Mouse (Mus musculus): Measurements from ENCODE around the gene Tti1. TPM values are rescaled to one million over a fixed set of nuclear protein-coding genes. Genes with fewer than 3 reads are reported as not detected.

The Tti1 gene
- polyA plus RNA-seq, 1 experiment from 2014 or later = 28.1 TPM

GRCm38 (mm10) chr2:157989946-157990345, 38.3 kb downstream of the Tti1 start:
- no peaks in the 10 kb centered on the region for H3K9me3 ChIP-seq (replicated peaks)
- WGBS = 55% methylated on average over 2 of the region's 2 CpGs
- H3K27ac ChIP-seq = no peak overlapping the region
- H3K4me1 ChIP-seq = peaks cover 11% of the 10 kb centered on the region
- no peak overlapping the region for H3K9ac ChIP-seq
- H3K4me2 ChIP-seq = no peak overlapping the region
- no peak for ATAC-seq (replicated peaks; ENCODE audit: low FRiP score)
- H3K27me3 ChIP-seq = no peaks in the 10 kb centered on the region
- H3K36me3 ChIP-seq = peaks cover 56% of the 10 kb centered on the region
- H3K4me3 ChIP-seq (replicated peaks) = no peak overlapping the region

DNA sequence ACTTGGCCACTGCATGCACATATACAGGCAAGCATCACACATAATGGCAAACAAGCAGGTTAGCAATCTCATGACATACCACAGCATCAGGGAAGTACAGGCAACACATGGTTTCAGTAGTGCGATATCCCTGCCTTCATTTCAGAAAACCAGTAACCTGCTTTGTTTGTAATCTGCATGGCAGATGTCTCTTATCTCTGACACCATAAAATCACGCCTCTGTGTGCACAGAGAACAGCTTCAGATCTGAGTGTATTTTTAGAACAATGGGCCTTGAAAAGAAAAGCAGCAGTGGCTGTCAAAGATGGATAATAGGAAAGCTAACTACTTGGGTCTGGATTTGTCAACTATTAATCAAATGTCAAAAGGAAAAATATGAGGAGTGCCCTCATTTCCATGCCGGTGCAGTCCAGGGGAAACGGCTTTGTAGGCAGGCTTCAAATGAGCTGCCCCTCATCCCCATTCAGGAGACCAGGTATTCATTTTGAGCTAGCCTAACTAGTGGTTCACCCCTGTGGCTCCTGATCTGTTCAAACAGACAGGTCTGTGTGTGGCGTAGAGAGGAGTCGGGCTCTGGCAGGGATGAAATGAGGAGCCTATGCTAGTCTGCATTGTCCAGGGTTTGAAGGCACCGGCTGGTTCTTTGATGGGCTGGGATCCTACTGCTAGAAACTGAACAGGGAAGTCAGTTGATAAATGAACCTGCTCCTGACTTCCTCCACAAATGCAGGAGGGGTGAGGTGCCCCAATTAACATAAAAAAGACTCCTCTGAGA, 39.6 kb downstream of the Tti1 start:
- Histone ChIP-seq H3K27me3 (no peaks in the 10 kb centered on the region), H3K9me3 (replicated peaks) (no peaks in the 10 kb centered on the region), H3K36me3 (peaks cover 49% of the 10 kb centered on the region), H3K4me1 (peaks cover 11% of the 10 kb centered on the region), H3K4me2 (no peak overlapping the region), H3K4me3 (replicated peaks) (no peak overlapping the region), H3K27ac (no peak overlapping the region), H3K9ac (no peak overlapping the region)
- 76% methylated on average over 7 of the region's 7 CpGs for WGBS
- ATAC-seq (replicated peaks; ENCODE audit: low FRiP score) = no peak

- Histone ChIP-seq H3K4me3 (replicated peaks) (no peak overlapping the region), H3K27ac (no peak overlapping the region), H3K9ac (no peak overlapping the region), H3K9me3 (replicated peaks) (no peaks in the 10 kb centered on the region), H3K27me3 (no peaks in the 10 kb centered on the region), H3K4me2 (no peak overlapping the region), H3K36me3 (peaks cover 37% of the 10 kb centered on the region), H3K4me1 (peaks cover 11% of the 10 kb centered on the region)
- no peak for ATAC-seq (replicated peaks; ENCODE audit: low FRiP score)
- WGBS = 85% methylated on average over 6 of the region's 6 CpGs
Observed at GRCm38 (mm10) chr2:157986235-157986634, 42.0 kb downstream of the Tti1 start.

- Histone ChIP-seq H3K9ac (no peak overlapping the region), H3K4me2 (no peak overlapping the region), H3K9me3 (replicated peaks) (no peaks in the 10 kb centered on the region), H3K4me3 (replicated peaks) (no peak overlapping the region), H3K27me3 (no peaks in the 10 kb centered on the region), H3K4me1 (peaks cover 11% of the 10 kb centered on the region), H3K27ac (no peak overlapping the region), H3K36me3 (peaks cover 37% of the 10 kb centered on the region)
- 90% methylated on average over 4 of the region's 4 CpGs for WGBS
- no peak for ATAC-seq (replicated peaks; ENCODE audit: low FRiP score)
Observed at GRCm38 (mm10) chr2:157985611-157986010, 42.6 kb downstream of the Tti1 start.

GRCm38 (mm10) chr2:157983276-157983675, 45.0 kb downstream of the Tti1 start:
- Histone ChIP-seq H3K4me2 (no peak overlapping the region), H3K4me1 (no peaks in the 10 kb centered on the region), H3K9me3 (replicated peaks) (no peaks in the 10 kb centered on the region), H3K4me3 (replicated peaks) (no peak overlapping the region), H3K27ac (no peak overlapping the region), H3K9ac (no peak overlapping the region), H3K36me3 (peaks cover 30% of the 10 kb centered on the region), H3K27me3 (no peaks in the 10 kb centered on the region)
- 87% methylated on average over 4 of the region's 4 CpGs for whole genome bisulfite sequencing
- ATAC-seq (replicated peaks; ENCODE audit: low FRiP score) = no peak

DNA sequence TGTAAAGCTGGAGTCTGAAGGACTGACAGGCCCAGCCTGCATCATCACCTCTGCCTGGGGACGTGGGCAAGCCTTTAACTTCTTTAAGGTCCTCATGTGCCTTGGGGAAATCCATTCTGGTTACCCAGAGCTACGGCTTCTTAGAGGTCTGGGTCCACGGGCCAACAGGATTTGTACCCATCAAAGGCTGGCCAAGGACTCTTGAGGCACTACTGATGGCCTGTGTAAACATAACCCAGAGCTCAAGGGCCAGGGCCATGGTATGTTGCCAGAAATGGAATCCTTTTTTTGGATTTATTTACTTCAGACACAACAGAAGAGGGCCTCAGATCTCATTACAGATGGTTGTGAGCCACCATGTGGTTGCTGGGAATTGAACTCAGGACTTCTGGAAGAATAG, 45.5 kb downstream of the Tti1 start:
- H3K9me3 ChIP-seq (replicated peaks) = no peaks in the 10 kb centered on the region
- no peak for ATAC-seq (replicated peaks; ENCODE audit: low FRiP score)
- H3K36me3 ChIP-seq = peaks cover 29% of the 10 kb centered on the region
- H3K4me2 ChIP-seq = no peak overlapping the region
- WGBS = 88% methylated on average over 3 of the region's 3 CpGs
- no peaks in the 10 kb centered on the region for H3K4me1 ChIP-seq
- H3K27me3 ChIP-seq = no peaks in the 10 kb centered on the region
- no peak overlapping the region for H3K9ac ChIP-seq
- H3K27ac ChIP-seq = no peak overlapping the region
- no peak overlapping the region for H3K4me3 ChIP-seq (replicated peaks)

GRCm38 (mm10) chr2:157979241-157979640, 49.0 kb downstream of the Tti1 start:
- Histone ChIP-seq H3K27me3 (peaks cover 14% of the 10 kb centered on the region; the same call in 1 of the 2 replicates), H3K4me3 (replicated peaks) (no peak overlapping the region), H3K4me2 (no peak overlapping the region), H3K9me3 (replicated peaks) (no peaks in the 10 kb centered on the region), H3K27ac (no peak overlapping the region), H3K9ac (no peak overlapping the region), H3K36me3 (peaks cover 16% of the 10 kb centered on the region), H3K4me1 (peaks cover 20% of the 10 kb centered on the region)
- 60% methylated on average over 5 of the region's 5 CpGs for WGBS
- no peak for ATAC-seq (replicated peaks; ENCODE audit: low FRiP score)

GRCm38 (mm10) chr2:157975595-157975994, 52.6 kb downstream of the Tti1 start:
- under 1% methylated on average over 7 of the region's 7 CpGs for WGBS
- peak overlapping the region; percentile 39 for H3K4me2 ChIP-seq

GRCm38 (mm10) chr2:157974604-157975501, 53.4 kb downstream of the Tti1 start:
- no peak for ATAC-seq (replicated peaks; ENCODE audit: low FRiP score)
- Histone ChIP-seq H3K9me3 (replicated peaks) (no peaks in the 10 kb centered on the region), H3K4me1 (peaks cover 20% of the 10 kb centered on the region), H3K36me3 (no peaks in the 10 kb centered on the region), H3K4me2 (peak overlapping the region; percentile 39), H3K9ac (no peak overlapping the region), H3K27ac (peak overlapping the region; percentile 48; the same call in 1 of the 2 replicates), H3K4me3 (replicated peaks) (no peak overlapping the region), H3K27me3 (peaks cover 24% of the 10 kb centered on the region)
- WGBS = 3% methylated on average over 23 of the region's 23 CpGs

More at GRCm38 (mm10) chr2:157975595-157975994, 52.6 kb downstream of the Tti1 start:
- peaks cover 20% of the 10 kb centered on the region; the same call in 1 of the 2 replicates for H3K27me3 ChIP-seq
- no peak overlapping the region for H3K9ac ChIP-seq
- no peaks in the 10 kb centered on the region for H3K9me3 ChIP-seq (replicated peaks)
- H3K36me3 ChIP-seq = 0 out of 2 replicates have a peak, but pooled peaks cover under 1% of the 10 kb centered on the region
- H3K4me1 ChIP-seq = peaks cover 20% of the 10 kb centered on the region
- ATAC-seq (replicated peaks; ENCODE audit: low FRiP score) = no peak
- no peak overlapping the region for H3K4me3 ChIP-seq (replicated peaks)
- H3K27ac ChIP-seq = no peak overlapping the region

- 0% methylated on average over 3 of the region's 3 CpGs for WGBS
- Histone ChIP-seq H3K9me3 (replicated peaks) (no peaks in the 10 kb centered on the region), H3K4me3 (replicated peaks) (no peak overlapping the region), H3K4me1 (peaks cover 15% of the 10 kb centered on the region), H3K27ac (no peak overlapping the region), H3K4me2 (no peak overlapping the region), H3K36me3 (no peaks in the 10 kb centered on the region), H3K27me3 (peaks cover 19% of the 10 kb centered on the region), H3K9ac (no peak overlapping the region)
- ATAC-seq (replicated peaks; ENCODE audit: low FRiP score) = no peak; the same call in 1 of the 2 replicates
Observed at GRCm38 (mm10) chr2:157970669-157971068, 57.6 kb downstream of the Tti1 start.

GRCm38 (mm10) chr2:157970124-157970523, 58.1 kb downstream of the Tti1 start:
- H3K27ac ChIP-seq = no peak overlapping the region
- no peaks in the 10 kb centered on the region for H3K9me3 ChIP-seq (replicated peaks)
- WGBS = 58% methylated on average over 6 of the region's 6 CpGs
- no peak overlapping the region for H3K4me3 ChIP-seq (replicated peaks)
- H3K27me3 ChIP-seq = peaks cover 19% of the 10 kb centered on the region
- no peak overlapping the region for H3K4me2 ChIP-seq
- H3K36me3 ChIP-seq = no peaks in the 10 kb centered on the region
- no peak for ATAC-seq (replicated peaks; ENCODE audit: low FRiP score)
- H3K9ac ChIP-seq = no peak overlapping the region
- H3K4me1 ChIP-seq = peaks cover 9% of the 10 kb centered on the region

GRCm38 (mm10) chr2:157967856-157968255, 60.4 kb downstream of the Tti1 start:
- no peak overlapping the region for H3K4me3 ChIP-seq (replicated peaks)
- no peaks in the 10 kb centered on the region for H3K9me3 ChIP-seq (replicated peaks)
- no peak overlapping the region for H3K4me2 ChIP-seq
- ATAC-seq (replicated peaks; ENCODE audit: low FRiP score) = no peak
- no peak overlapping the region for H3K9ac ChIP-seq
- no peak overlapping the region for H3K27ac ChIP-seq
- no peaks in the 10 kb centered on the region for H3K4me1 ChIP-seq
- 8% methylated on average over 3 of the region's 3 CpGs for WGBS
- no peaks in the 10 kb centered on the region for H3K36me3 ChIP-seq
- H3K27me3 ChIP-seq = peaks cover 4% of the 10 kb centered on the region; the same call in 1 of the 2 replicates
